Mouse (Mus musculus) cortical plate, adult 2 months (tissue): ENCODE results near the gene Rhbg.

ENCODE experiments used
- CTCF ChIP-seq: fragments of 200-500 bp; IDR thresholded peaks from 2 replicates; pipeline ENCODE4 v1.5.1; 2011; ENCODE audit warnings: mild to moderate bottlenecking, control low read depth, low read length; ENCODE audit not compliant: insufficient read depth; ENCODE audit errors: extremely low read depth
- POLR2A ChIP-seq: fragments of 200-500 bp; IDR thresholded peaks from 2 replicates; pipeline ENCODE4 v1.6.1; 2011; ENCODE audit warnings: mild to moderate bottlenecking, low read length, control low read depth; ENCODE audit not compliant: insufficient read depth; ENCODE audit errors: extremely low read depth

DNA sequence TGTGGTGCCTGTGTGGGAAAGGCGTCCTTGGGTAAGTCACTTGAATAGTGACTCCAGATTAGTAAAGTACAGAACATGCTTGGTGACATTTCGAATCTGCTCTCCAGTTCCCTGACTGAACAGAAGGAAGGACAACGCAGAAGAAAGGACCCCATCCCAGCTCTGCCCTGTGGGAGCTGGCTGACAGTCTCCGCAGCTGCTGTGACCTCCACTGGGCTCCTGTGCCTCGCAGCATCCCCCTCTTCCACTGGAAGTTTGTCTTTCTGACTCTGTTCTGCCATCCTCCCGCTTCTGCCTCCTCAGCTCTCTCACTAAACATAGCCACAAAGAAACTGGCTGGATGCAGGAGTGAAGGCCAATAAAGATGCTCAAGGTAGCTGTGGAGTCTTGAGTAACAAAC is 51.5 kb downstream of the Rhbg start:
- TF ChIP-seq POLR2A (no peak), CTCF (no peak)
